Mouse (Mus musculus) liver, embryonic 12.5 days (tissue): ENCODE measurements around the gene Lpar1. TPM values are rescaled to one million over a fixed set of nuclear protein-coding genes. Genes with fewer than 3 reads are reported as not detected.

Experiments
- ATAC-seq: fragments of 200-750 bp; cut with Nextera tagmentation; 2 replicates; pipeline ENCODE4 v1.8.0; 2017; ENCODE audit warnings: moderate number of reproducible peaks, mild to moderate bottlenecking, moderate library complexity
- H3K27ac ChIP-seq: fragments of 300-500 bp; sonication (generic); 2 replicates; pipeline ENCODE4 v1.5.1; 2016; ENCODE audit warnings: mild to moderate bottlenecking
- H3K27me3 ChIP-seq: fragments of 300-500 bp; sonication (generic); replicated peaks from 2 replicates; pipeline ENCODE4 v1.6.1; 2016; ENCODE audit warnings: mild to moderate bottlenecking, moderate library complexity
- H3K36me3 ChIP-seq: fragments of 300-500 bp; sonication (generic); 2 replicates; pipeline ENCODE4 v1.6.1; 2016; ENCODE audit warnings: mild to moderate bottlenecking, moderate library complexity
- H3K4me1 ChIP-seq: fragments of 300-500 bp; sonication (generic); 2 replicates; pipeline ENCODE4 v1.6.1; 2016
- H3K4me2 ChIP-seq: fragments of 300-500 bp; sonication (generic); 2 replicates; pipeline ENCODE4 v1.6.1; 2016; ENCODE audit warnings: mild to moderate bottlenecking, moderate library complexity
- H3K4me3 ChIP-seq: fragments of 300-500 bp; sonication (generic); 2 replicates; pipeline ENCODE4 v1.5.1; 2016; ENCODE audit warnings: mild to moderate bottlenecking, moderate library complexity
- H3K9ac ChIP-seq: fragments of 300-500 bp; sonication (generic); 2 replicates; pipeline ENCODE4 v1.6.1; 2016; ENCODE audit warnings: mild to moderate bottlenecking, moderate library complexity
- H3K9me3 ChIP-seq: fragments of 300-500 bp; sonication (generic); replicated peaks from 2 replicates; pipeline ENCODE4 v1.6.1; 2016; ENCODE audit warnings: mild to moderate bottlenecking, moderate library complexity
- WGBS: fragments of 180-500 bp; shearing (Covaris S2); methylation state at CpG from one replicate; pipeline ENCODE4 v1.1.7; 2016; ENCODE audit not compliant: insufficient replicate concordance; 5-methylcytosine and 5-hydroxymethylcytosine counted together
- polyA plus RNA-seq: library from polyadenylated mRNA; unstranded; fragments of >200 nt; fragmentation: Nextera tagmentation; extraction: Ambion mirVana; gene quantifications from 2 replicates; pipeline ENCODE4 v1.2.1, GENCODE M21; 2016

The Lpar1 gene
- polyA plus RNA-seq, 1 experiment from 2014 or later = 8.8 TPM

- H3K27ac ChIP-seq = no peak overlapping the region
- WGBS = 78% methylated on average over 21 of the region's 21 CpGs
- ATAC-seq = no peak
Observed at GRCm38 (mm10) chr4:58501012-58501777, 52.5 kb downstream of the Lpar1 start.

GRCm38 (mm10) chr4:58499831-58500230 is 53.9 kb downstream of the Lpar1 start:
- WGBS = 59% methylated on average over 3 of the region's 3 CpGs
- no peak for ATAC-seq

More at GRCm38 (mm10) chr4:58501012-58501777, 52.5 kb downstream of the Lpar1 start:
- no peak overlapping the region for H3K9ac ChIP-seq
- no peak overlapping the region for H3K4me2 ChIP-seq
- H3K4me1 ChIP-seq = no peaks in the 10 kb centered on the region
- no peaks in the 10 kb centered on the region for H3K36me3 ChIP-seq
- no peak overlapping the region for H3K4me3 ChIP-seq
- no peaks in the 10 kb centered on the region for H3K27me3 ChIP-seq
- H3K9me3 ChIP-seq = no peaks in the 10 kb centered on the region

GRCm38 (mm10) chr4:58499241-58499640 is 54.5 kb downstream of the Lpar1 start:
- Histone ChIP-seq H3K9ac (no peak overlapping the region), H3K9me3 (no peaks in the 10 kb centered on the region), H3K4me3 (no peak overlapping the region), H3K4me1 (no peaks in the 10 kb centered on the region), H3K27ac (no peak overlapping the region), H3K4me2 (no peak overlapping the region), H3K27me3 (no peaks in the 10 kb centered on the region), H3K36me3 (no peaks in the 10 kb centered on the region)
- 65% methylated on average over 3 of the region's 3 CpGs for WGBS
- no peak for ATAC-seq

More at GRCm38 (mm10) chr4:58499831-58500230, 53.9 kb downstream of the Lpar1 start:
- Histone ChIP-seq H3K4me3 (no peak overlapping the region), H3K9me3 (no peaks in the 10 kb centered on the region), H3K4me2 (no peak overlapping the region), H3K27me3 (no peaks in the 10 kb centered on the region), H3K36me3 (no peaks in the 10 kb centered on the region), H3K9ac (no peak overlapping the region), H3K4me1 (no peaks in the 10 kb centered on the region), H3K27ac (no peak overlapping the region)

GRCm38 (mm10) chr4:58498734-58499133 is 55.0 kb downstream of the Lpar1 start:
- 63% methylated on average over 6 of the region's 6 CpGs for WGBS
- no peak overlapping the region for H3K4me2 ChIP-seq
- no peak for ATAC-seq
- H3K4me1 ChIP-seq = no peaks in the 10 kb centered on the region
- no peaks in the 10 kb centered on the region for H3K36me3 ChIP-seq
- H3K27me3 ChIP-seq = no peaks in the 10 kb centered on the region
- no peak overlapping the region for H3K4me3 ChIP-seq
- H3K9me3 ChIP-seq = no peaks in the 10 kb centered on the region
- no peak overlapping the region for H3K9ac ChIP-seq
- H3K27ac ChIP-seq = no peak overlapping the region

GRCm38 (mm10) chr4:58497284-58497683 is 56.4 kb downstream of the Lpar1 start:
- no peaks in the 10 kb centered on the region for H3K4me1 ChIP-seq
- H3K9ac ChIP-seq = no peak overlapping the region
- no peak for ATAC-seq
- no peak overlapping the region for H3K4me3 ChIP-seq
- H3K27ac ChIP-seq = no peak overlapping the region
- no peaks in the 10 kb centered on the region for H3K9me3 ChIP-seq
- no peak overlapping the region for H3K4me2 ChIP-seq
- no peaks in the 10 kb centered on the region for H3K36me3 ChIP-seq
- H3K27me3 ChIP-seq = no peaks in the 10 kb centered on the region
- 66% methylated on average over 4 of the region's 4 CpGs for WGBS

- Histone ChIP-seq H3K36me3 (no peaks in the 10 kb centered on the region), H3K27me3 (no peaks in the 10 kb centered on the region), H3K4me3 (no peak overlapping the region), H3K9ac (no peak overlapping the region), H3K4me1 (no peaks in the 10 kb centered on the region), H3K9me3 (no peaks in the 10 kb centered on the region), H3K4me2 (no peak overlapping the region), H3K27ac (no peak overlapping the region)
- 63% methylated on average over 8 of the region's 8 CpGs for WGBS
- no peak for ATAC-seq
Observed at GRCm38 (mm10) chr4:58496743-58497142, 57.0 kb downstream of the Lpar1 start.

- no peak for ATAC-seq
- no peak overlapping the region for H3K9ac ChIP-seq
- H3K4me2 ChIP-seq = no peak overlapping the region
- 71% methylated on average over 3 of the region's 3 CpGs for WGBS
- H3K27ac ChIP-seq = no peak overlapping the region
- H3K36me3 ChIP-seq = peaks cover 1% of the 10 kb centered on the region; the same call in 1 of the 2 replicates
- H3K9me3 ChIP-seq = no peaks in the 10 kb centered on the region
- no peak overlapping the region for H3K4me3 ChIP-seq
- H3K27me3 ChIP-seq = no peaks in the 10 kb centered on the region
- H3K4me1 ChIP-seq = no peaks in the 10 kb centered on the region
Observed at GRCm38 (mm10) chr4:58491742-58492141, 62.0 kb downstream of the Lpar1 start.

GRCm38 (mm10) chr4:58490374-58490773 is 63.3 kb downstream of the Lpar1 start:
- H3K4me1 ChIP-seq = no peaks in the 10 kb centered on the region
- no peak overlapping the region for H3K27ac ChIP-seq
- H3K9me3 ChIP-seq = no peaks in the 10 kb centered on the region
- no peak overlapping the region for H3K4me2 ChIP-seq
- no peak overlapping the region for H3K4me3 ChIP-seq
- no peak for ATAC-seq
- H3K36me3 ChIP-seq = peaks cover 4% of the 10 kb centered on the region; the same call in 1 of the 2 replicates
- no peaks in the 10 kb centered on the region for H3K27me3 ChIP-seq
- 61% methylated on average over 4 of the region's 4 CpGs for WGBS
- H3K9ac ChIP-seq = no peak overlapping the region

GRCm38 (mm10) chr4:58478564-58478963 is 75.1 kb downstream of the Lpar1 start:
- Histone ChIP-seq H3K4me3 (no peak overlapping the region), H3K27ac (no peak overlapping the region), H3K27me3 (no peaks in the 10 kb centered on the region), H3K9me3 (no peaks in the 10 kb centered on the region), H3K9ac (no peak overlapping the region), H3K4me1 (no peaks in the 10 kb centered on the region), H3K36me3 (no peaks in the 10 kb centered on the region), H3K4me2 (no peak overlapping the region)
- ATAC-seq = no peak
- 72% methylated on average over 1 of the region's 1 CpGs for WGBS

- no peaks in the 10 kb centered on the region for H3K27me3 ChIP-seq
- no peak overlapping the region for H3K4me2 ChIP-seq
- WGBS = 63% methylated on average over 8 of the region's 8 CpGs
- no peaks in the 10 kb centered on the region for H3K36me3 ChIP-seq
- H3K4me3 ChIP-seq = no peak overlapping the region
- no peak for ATAC-seq
- no peaks in the 10 kb centered on the region for H3K4me1 ChIP-seq
- H3K27ac ChIP-seq = no peak overlapping the region
- H3K9me3 ChIP-seq = no peaks in the 10 kb centered on the region
- no peak overlapping the region for H3K9ac ChIP-seq
Observed at GRCm38 (mm10) chr4:58477691-58478090, 76.0 kb downstream of the Lpar1 start.

GRCm38 (mm10) chr4:58471203-58471910 is 82.3 kb downstream of the Lpar1 start:
- Histone ChIP-seq H3K4me3 (no peak overlapping the region), H3K9me3 (no peaks in the 10 kb centered on the region), H3K4me2 (no peak overlapping the region), H3K9ac (no peak overlapping the region), H3K27me3 (no peaks in the 10 kb centered on the region), H3K36me3 (no peaks in the 10 kb centered on the region), H3K27ac (no peak overlapping the region), H3K4me1 (no peaks in the 10 kb centered on the region)
- no peak for ATAC-seq
- WGBS = 51% methylated on average over 4 of the region's 4 CpGs
